Mouse (Mus musculus) hindbrain, postnatal 0 days (tissue): ENCODE measurements at regions not wholly inside any gene's neighbourhood (a gene's known extent, or its start where the extent isn't known, plus 50 kb on each side); places are given as distances from the start of the nearest gene placed in this dataset.
A peak's percentile ranks its signal among the peaks of the same experiment; 100 is the strongest.

Experiments used
- ATAC-seq: fragments of 200-750 bp; cut with Nextera tagmentation; 2 replicates; pipeline ENCODE4 v1.8.0; 2017; ENCODE audit warnings: mild to moderate bottlenecking, moderate TSS enrichment, moderate library complexity
- DNase-seq: peaks from one replicate; pipeline ENCODE4 v3.0.0-alpha.2; 2015; ENCODE audit warnings: low spot score
- H3K27ac ChIP-seq: fragments of 300-500 bp; sonication (generic); 2 replicates; pipeline ENCODE4 v1.5.1; 2014; ENCODE audit warnings: mild to moderate bottlenecking
- H3K27me3 ChIP-seq: fragments of 300-500 bp; sonication (generic); 2 replicates; pipeline ENCODE4 v1.6.1; 2014; ENCODE audit warnings: low read length, mixed read lengths; ENCODE audit not compliant: insufficient read depth
- H3K36me3 ChIP-seq: fragments of 300-500 bp; sonication (generic); 2 replicates; pipeline ENCODE4 v1.6.1; 2014; ENCODE audit warnings: low read length, mixed read lengths; ENCODE audit not compliant: insufficient read depth
- H3K4me1 ChIP-seq: fragments of 300-500 bp; sonication (generic); 2 replicates; pipeline ENCODE4 v1.6.1; 2014; ENCODE audit warnings: antibody characterized with exemption, low read length, mixed read lengths; ENCODE audit not compliant: insufficient read depth
- H3K4me2 ChIP-seq: fragments of 300-500 bp; sonication (generic); 2 replicates; pipeline ENCODE4 v1.6.1; 2014; ENCODE audit warnings: low read depth, mild to moderate bottlenecking, low read length, moderate library complexity, mixed read lengths
- H3K4me3 ChIP-seq: fragments of 300-500 bp; sonication (generic); 2 replicates; pipeline ENCODE4 v1.5.1; 2014; ENCODE audit warnings: low read length
- H3K9ac ChIP-seq: fragments of 300-500 bp; sonication (generic); replicated peaks from 2 replicates; pipeline ENCODE4 v1.6.1; 2014; ENCODE audit warnings: mild to moderate bottlenecking, low read length, moderate library complexity, mixed read lengths
- H3K9me3 ChIP-seq: fragments of 300-500 bp; sonication (generic); 2 replicates; pipeline ENCODE4 v1.6.1; 2016; ENCODE audit warnings: low read length, mixed read lengths
- CTCF ChIP-seq: IDR thresholded peaks from 2 replicates; pipeline ENCODE4 v1.5.1; 2016; ENCODE audit warnings: antibody characterized with exemption, control low read depth, low read depth
- WGBS: fragments of 180-500 bp; shearing (Covaris S2); extraction: QIAGEN DNeasy Blood & Tissue Kit; methylation state at CpG from one replicate; pipeline ENCODE4 v1.1.7; 2014; 5-methylcytosine and 5-hydroxymethylcytosine counted together

- Histone ChIP-seq H3K4me2 (no peak overlapping the region), H3K4me3 (no peak overlapping the region), H3K27me3 (no peaks in the 10 kb centered on the region), H3K9ac (no peak overlapping the region), H3K9me3 (no peaks in the 10 kb centered on the region), H3K4me1 (no peaks in the 10 kb centered on the region), H3K36me3 (no peaks in the 10 kb centered on the region), H3K27ac (no peak overlapping the region)
- no peak for TF ChIP-seq CTCF
- ATAC-seq = no peak
- peak; percentile 20 for DNase-seq
- 51% methylated on average over 4 of the region's 4 CpGs for WGBS
Observed at GRCm38 (mm10) chr13:63749997-63750396, 65.0 kb upstream of the Ercc6l2 start.

- no peak overlapping the region for H3K27ac ChIP-seq
- no peak overlapping the region for H3K9ac ChIP-seq
- no peak overlapping the region for H3K4me2 ChIP-seq
- DNase-seq (no peak), ATAC-seq (no peak)
- no peaks in the 10 kb centered on the region for H3K27me3 ChIP-seq
- no peaks in the 10 kb centered on the region for H3K9me3 ChIP-seq
- H3K36me3 ChIP-seq = no peaks in the 10 kb centered on the region
- no peak overlapping the region for H3K4me3 ChIP-seq
- no peaks in the 10 kb centered on the region for H3K4me1 ChIP-seq
- peak; percentile 23; the same call in 1 of the 2 replicates for TF ChIP-seq CTCF
- 70% methylated on average over 2 of the region's 2 CpGs for WGBS
Observed at GRCm38 (mm10) chr13:63751196-63751595, 63.8 kb upstream of the Ercc6l2 start.

- no peak overlapping the region for H3K4me3 ChIP-seq
- no peak overlapping the region for H3K4me2 ChIP-seq
- DNase-seq (no peak), ATAC-seq (no peak)
- no peaks in the 10 kb centered on the region for H3K4me1 ChIP-seq
- H3K27ac ChIP-seq = no peak overlapping the region
- H3K9ac ChIP-seq = no peak overlapping the region
- TF ChIP-seq CTCF = no peak
- H3K36me3 ChIP-seq = no peaks in the 10 kb centered on the region
- 63% methylated on average over 5 of the region's 5 CpGs for WGBS
- H3K27me3 ChIP-seq = no peaks in the 10 kb centered on the region
- no peaks in the 10 kb centered on the region for H3K9me3 ChIP-seq
Observed at GRCm38 (mm10) chr13:63757061-63757460, 58.0 kb upstream of the Ercc6l2 start.

GRCm38 (mm10) chr13:63761542-63761941, 53.5 kb upstream of the Ercc6l2 start:
- no peak overlapping the region for H3K27ac ChIP-seq
- no peak overlapping the region for H3K4me3 ChIP-seq
- no peak for TF ChIP-seq CTCF
- H3K4me2 ChIP-seq = no peak overlapping the region
- no peak for ATAC-seq
- DNase-seq = no peak
- no peaks in the 10 kb centered on the region for H3K9me3 ChIP-seq
- no peaks in the 10 kb centered on the region for H3K4me1 ChIP-seq
- H3K9ac ChIP-seq = no peak overlapping the region
- no peaks in the 10 kb centered on the region for H3K36me3 ChIP-seq
- no peaks in the 10 kb centered on the region for H3K27me3 ChIP-seq
